Mouse (Mus musculus) adrenal gland, postnatal 25 days (tissue): ENCODE data around the gene Glul. TPM values are rescaled to one million over a fixed set of nuclear protein-coding genes. Genes with fewer than 3 reads are reported as not detected.
A peak's percentile ranks its signal among the peaks of the same experiment; 100 is the strongest.

ENCODE experiments used
- DNase-seq: peaks from one replicate; pipeline ENCODE4 v3.0.0; 2021; ENCODE audit warnings: mixed read lengths
- total RNA-seq: library from RNA; stranded (reverse); gene quantifications from 2 replicates; pipeline ENCODE4 v1.2.3, GENCODE M21; 2021

The Glul gene
- total RNA-seq, 1 experiment from 2014 or later, result 924 TPM

- DNase-seq, result no peak
Measured at GRCm38 (mm10) chr1:153909213-153909962, 9.6 kb downstream of the Glul start.

- no peak for DNase-seq
Measured at GRCm38 (mm10) chr1:153909963-153910291, 10.2 kb downstream of the Glul start.

DNA sequence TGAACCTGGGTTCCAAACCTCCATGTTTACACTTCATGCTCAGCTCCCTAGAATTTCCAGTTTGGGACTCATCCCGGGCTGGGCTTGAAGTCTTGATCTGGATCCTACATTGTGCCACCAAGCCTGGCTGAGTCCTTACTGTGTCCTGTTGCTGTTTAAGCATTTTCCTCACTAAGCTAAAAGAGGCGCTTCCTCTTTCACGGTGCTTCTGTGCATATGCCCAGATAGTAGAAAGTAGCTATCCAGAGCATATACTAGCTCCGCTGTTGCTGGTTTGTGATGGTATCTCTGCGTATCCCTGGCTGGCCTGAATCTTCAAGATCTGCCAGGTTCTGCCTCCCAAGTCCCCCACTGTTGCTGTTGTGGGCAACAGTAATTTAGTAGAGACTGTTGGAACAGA is 10.7 kb downstream of the Glul start:
- no peak for DNase-seq

DNA sequence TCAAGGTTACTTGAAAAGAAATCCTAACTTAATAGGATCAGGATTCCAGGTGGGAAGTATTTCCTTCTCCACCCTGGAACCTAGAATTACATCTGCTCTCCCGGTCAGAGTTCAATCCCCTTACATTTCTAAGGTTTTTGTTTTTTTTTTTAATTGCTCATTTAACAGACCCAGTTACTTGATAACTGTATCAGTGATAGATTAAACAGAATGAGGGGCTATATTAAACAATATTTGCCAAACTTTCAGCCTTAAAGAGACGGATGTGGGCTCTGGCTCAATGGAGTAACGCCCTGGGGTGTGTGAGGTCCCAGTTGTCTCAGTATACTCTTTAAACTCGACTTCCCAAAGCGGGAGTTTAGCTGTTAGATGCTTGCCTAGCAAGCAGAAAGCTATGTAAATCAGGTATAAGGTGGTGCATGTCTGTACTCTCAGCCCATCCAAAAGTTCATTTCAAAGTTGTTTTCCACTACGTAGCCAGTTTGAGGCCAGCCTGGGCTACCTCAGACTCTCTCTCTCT is 11.6 kb downstream of the Glul start:
- no peak for DNase-seq

DNA sequence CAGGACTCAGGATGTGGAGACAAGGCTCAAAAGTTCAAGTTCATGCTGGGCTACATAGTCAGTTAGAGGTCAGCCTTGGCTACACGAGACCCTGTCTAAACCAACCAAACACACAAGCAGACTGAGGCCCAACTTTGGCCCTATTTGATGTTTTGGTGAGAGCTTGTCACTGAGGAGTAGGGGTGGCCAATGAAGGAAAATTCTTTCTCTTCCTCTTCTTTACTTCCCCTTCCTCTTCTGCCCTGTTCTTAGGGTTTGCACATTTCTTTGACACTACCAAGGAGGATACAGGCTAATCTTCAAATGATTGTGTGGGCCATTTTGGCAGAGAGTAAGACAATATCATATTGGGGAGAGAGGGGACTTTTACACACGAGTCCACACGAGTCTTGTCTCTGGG is 14.1 kb downstream of the Glul start:
- DNase-seq, result no peak

DNA sequence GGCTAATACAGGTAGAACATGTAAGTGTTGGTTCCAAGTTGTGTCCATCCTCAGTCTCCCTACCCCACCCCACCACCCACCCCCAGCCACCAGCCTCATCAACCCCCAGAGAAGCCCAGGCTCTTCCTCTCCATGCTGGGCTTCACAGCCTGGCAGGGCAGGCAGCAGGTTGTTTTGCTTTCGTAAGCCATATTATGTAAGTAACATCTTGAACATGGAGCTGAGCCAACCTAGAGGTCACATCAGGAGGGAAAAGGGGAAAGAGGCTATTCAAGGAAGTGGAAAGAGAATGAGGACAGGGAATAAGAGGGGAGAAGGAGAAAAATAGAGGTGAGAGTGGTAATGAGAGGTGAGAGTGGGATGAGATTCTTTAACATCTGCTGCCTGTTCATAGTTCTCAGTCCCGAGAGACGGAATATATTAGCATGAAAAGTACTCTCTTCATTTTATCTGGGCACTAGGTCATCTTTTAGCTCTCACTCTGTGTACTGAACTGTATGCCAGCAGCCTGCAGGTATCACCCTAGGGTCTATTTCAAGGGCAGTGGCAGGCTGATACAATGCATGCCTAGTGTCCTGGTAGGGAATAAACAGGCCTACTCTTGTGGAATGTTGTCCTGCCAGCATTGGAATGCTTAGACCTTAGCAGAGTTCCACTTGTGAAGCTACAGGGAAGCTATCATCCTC is 18.9 kb downstream of the Glul start:
- DNase-seq, result no peak

- DNase-seq, result no peak
Measured at GRCm38 (mm10) chr1:153921642-153922041, 21.9 kb downstream of the Glul start.

DNA sequence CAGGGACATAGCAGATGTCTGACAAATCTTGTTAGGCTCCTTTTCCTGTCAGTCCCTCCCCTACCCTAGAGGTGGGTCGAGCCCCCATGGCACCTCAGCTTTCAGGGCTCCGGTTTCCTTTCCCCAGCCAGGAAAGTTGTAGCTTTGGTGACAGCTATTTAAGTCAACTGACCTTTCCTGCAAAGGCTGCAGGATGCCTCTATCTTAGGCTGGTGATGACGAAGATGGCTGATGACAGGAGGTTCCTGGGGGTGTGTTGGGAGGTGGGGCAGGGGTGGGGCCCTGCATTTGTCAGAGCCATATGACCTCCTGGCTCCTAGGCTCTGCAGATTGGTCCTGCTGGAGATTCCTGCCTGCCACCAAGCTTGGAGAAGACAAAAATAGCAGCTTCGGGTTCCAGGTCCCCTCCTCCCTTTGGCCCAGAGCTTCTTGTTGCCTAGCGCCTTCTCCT is 22.9 kb downstream of the Glul start:
- peak; percentile 49 for DNase-seq

GRCm38 (mm10) chr1:153924395-153925385 is 24.9 kb downstream of the Glul start:
- no peak for DNase-seq

- DNase-seq, result no peak
Measured at GRCm38 (mm10) chr1:153930431-153930830, 30.7 kb downstream of the Glul start.

GRCm38 (mm10) chr1:153933772-153934171 is 34.0 kb downstream of the Glul start:
- DNase-seq, result no peak

GRCm38 (mm10) chr1:153935844-153936380 is 36.2 kb downstream of the Glul start:
- no peak for DNase-seq

GRCm38 (mm10) chr1:153937025-153937424 is 37.3 kb downstream of the Glul start:
- no peak for DNase-seq

GRCm38 (mm10) chr1:153940986-153941385 is 41.2 kb downstream of the Glul start:
- DNase-seq, result no peak

GRCm38 (mm10) chr1:153945181-153945580 is 45.4 kb downstream of the Glul start:
- DNase-seq, result no peak

DNA sequence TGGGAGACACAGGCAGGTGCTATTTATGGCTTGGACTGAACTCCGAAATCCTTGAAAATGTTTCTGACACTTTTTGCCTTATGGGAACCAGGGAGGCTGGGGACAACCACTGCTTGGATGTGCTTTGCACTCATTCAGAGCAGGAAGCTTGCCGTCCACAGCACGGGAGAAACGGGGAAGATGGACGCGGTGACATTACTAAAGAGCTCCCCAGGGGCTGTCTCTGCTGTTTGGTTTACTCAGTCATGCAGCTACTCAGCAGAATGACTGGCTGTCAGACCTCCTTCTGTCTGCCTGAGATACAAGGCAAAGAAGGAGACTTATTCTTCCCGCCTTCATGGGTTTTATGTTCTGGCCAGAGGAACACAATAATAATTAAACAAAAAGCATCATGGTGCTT is 47.2 kb downstream of the Glul start:
- no peak for DNase-seq

GRCm38 (mm10) chr1:153947837-153948236 is 48.1 kb downstream of the Glul start:
- no peak for DNase-seq

GRCm38 (mm10) chr1:153953232-153953631 is 53.5 kb downstream of the Glul start:
- DNase-seq, result no peak

DNA sequence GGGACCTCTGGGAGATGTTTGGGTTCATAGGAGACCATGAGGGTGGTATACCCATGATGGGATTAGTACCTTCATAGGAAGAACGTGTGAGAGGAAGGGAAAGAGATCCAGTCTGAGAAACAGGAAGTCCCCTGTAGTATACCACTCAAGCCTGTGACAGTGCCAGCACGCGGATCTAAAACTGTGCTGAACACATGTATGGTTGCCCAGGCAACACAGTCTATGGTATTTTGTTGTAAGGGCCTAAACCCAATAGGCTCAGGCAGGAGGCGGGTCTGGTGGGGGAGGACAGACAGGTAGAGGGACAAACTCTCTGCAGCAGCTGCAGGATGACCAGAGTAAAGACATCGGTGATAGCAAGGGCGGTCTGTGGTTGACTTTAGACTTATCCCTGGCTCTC is 54.1 kb downstream of the Glul start:
- no peak for DNase-seq

- no peak for DNase-seq
Measured at GRCm38 (mm10) chr1:153957850-153958249, 58.1 kb downstream of the Glul start.
